Mouse (Mus musculus) fat pad, adult 2 months (tissue): ENCODE results near the gene Gid8.

Experiments
- DNase-seq: peaks from one replicate; pipeline ENCODE4 v3.0.0-alpha.2; 2011; ENCODE audit warnings: low read depth, low spot score; ENCODE audit errors: extremely low read depth

The Gid8 gene

DNA sequence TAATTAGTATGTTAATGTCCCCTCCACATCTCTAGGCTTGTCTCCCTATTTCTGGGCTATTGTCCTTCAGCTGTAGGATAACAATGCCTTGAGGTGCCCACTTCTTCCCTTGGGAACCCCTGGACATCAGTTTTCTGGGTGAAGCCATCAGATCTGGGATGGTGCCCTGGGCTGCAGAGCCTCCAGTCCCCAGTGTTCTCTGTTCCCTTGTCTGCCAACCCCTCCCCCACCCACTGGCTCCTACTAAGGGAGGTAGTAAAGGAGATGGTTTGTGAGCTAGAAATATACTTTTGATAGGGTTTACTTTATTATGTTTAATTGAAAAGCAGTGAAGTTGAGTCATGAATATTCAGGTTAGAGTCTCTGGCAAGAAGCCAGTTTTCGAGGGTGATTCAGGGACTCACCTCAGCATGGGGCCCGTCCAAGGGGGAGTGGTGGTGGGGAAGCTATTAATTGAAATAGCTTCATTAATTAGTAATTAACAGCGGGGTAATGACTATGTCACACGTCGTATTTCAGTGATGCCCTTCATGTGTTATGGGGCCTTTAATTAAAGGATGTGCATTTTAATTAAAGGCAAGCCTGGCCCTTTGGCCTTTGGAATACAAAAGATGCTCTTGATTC lies 36.8 kb downstream of the Gid8 start:
- no peak for DNase-seq

DNA sequence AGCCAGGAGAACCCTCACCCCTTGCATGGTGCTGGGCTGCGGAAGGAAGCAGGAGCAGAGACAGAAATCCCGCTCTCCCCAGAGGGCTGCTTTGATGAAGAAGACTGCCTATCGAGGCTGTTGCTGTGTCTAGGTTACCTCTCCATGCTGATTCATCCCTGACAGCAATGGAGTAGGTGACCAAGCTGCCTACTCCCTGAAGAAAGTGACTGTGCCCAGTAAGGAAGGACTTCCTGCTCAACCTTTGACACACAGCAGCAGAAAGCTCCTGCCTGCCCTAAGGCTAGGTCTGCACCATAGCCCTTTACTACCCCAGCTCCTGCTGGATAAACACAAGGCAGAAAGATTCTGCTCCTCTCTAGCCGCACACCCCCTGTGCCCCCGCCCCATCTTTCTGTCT lies 39.0 kb downstream of the Gid8 start:
- no peak for DNase-seq

DNA sequence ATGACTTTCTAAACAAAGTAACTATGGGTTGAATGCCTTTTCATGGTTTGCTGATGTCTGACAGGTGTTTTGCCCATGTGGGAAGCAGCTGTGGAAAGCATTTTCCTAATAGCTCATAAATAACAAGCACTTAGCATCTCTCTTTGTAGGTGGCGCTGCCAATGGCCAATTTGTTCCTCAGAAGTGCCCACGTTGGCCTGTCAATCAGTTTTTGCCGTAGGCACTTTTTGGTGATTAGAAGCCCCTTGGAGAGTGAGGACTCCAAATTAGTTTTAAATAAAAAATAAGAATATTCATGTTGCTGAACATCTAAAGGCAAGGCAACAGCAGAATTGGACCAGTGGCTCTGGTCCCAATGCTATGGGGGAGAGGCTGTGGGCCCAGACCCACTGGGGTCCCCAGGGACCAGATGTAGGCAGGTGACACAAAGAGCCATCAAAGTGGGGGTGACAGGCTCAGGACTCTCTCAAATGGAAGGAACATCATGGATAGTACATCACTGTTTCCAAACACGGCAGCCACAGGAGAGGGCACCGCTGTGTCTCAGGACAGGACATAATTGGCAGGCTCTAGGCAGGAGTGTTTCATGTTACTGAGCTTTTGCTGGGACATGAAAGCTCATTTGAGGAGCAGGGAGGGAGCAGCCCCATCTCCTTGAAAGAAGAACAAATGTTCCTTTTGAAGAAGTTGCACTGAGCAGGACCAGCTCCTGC lies 45.2 kb downstream of the Gid8 start:
- DNase-seq, result no peak

DNA sequence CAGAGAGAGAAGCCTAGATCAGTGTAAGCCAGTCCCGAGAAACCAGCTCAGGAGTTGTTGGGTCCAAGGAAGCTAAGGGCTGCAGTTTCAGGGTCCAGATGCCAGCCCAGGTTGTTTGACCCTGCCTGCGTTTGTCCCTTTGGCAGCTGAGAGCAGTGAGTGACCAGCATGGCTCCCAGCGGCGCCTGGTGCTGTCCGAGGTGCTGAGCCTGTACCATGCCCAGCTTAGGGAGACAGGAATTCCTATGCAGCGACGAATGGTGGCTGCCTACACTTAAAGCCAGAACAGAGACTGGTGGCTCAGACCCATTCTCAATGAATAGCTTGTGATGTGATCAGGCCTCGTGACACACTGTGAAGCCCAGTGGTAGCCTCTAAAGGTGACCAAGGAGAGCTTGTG lies 46.0 kb downstream of the Gid8 start:
- DNase-seq, result no peak

DNA sequence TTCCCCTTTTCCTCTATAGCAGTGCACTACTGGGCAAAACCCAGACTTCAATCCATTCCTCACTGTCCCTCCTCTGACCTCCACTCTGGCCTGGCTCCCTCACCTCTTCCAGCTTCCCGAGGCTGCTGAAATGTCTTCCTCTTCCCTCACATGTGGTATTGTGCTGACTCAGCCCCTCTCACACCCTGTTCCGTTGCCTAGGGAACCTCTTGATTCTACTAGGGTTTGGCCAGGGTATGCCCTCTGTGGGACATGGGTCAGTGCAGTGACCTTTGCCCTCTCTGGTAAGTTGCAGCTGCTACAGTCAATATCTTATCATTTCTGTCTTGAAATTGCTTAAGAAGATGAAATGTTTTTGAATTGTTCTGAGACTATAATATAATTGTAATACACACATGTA lies 46.9 kb downstream of the Gid8 start:
- DNase-seq, result no peak

DNA sequence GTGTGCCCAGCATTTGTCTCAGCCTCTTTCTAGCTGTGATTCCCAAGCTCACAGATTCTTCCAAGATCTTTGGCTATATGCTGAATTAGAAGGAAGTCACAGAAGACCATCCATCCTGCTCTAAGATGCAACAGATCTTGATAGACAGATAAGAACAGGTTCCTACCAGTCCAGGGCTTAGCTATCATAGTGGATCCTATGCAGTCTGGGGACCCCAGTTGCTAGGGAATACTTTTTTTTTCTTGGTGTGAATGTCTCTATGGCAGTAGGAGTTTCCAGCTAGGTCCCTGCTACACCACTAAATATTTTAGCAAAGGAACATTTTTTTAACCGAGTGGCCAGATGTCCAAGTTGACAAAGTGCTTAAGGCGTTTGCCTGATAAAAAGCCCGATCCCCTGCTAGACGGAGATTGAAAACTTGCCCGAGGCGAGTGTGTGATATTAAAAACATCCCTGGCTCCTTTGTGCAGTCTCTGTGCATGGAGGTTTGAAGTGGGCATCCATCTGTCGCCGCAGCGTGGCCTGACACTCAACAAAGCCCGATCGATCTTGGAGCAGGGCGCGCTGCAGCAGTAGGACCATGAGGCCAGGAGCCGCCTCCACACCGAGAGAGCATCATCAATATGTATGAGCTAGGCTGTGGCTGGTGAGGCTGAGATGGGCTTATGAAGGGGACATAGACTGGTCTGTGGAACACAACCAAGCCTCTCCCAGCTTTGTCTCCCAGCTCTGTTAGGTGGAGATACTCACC lies 48.8 kb downstream of the Gid8 start:
- DNase-seq, result no peak

DNA sequence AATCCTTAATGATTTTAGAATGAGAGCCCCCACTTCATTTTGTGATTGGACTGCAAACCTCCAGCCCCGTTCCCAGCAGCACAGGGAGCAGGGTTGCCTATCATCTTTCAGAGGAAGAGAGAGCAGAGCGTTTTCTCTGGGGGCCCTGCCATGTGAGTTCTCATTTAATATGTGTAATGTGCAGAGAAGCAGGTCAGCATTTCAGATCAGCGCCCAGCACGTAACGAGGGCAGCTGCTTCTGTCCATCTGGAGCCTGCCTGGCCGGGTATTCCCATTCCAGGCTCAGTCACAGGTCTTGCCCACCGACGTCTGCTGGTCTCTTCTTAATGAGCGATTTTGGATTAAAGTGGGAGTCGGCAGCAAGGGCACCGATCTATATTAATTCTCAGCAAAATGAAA lies 55.1 kb downstream of the Gid8 start:
- DNase-seq, result no peak

DNA sequence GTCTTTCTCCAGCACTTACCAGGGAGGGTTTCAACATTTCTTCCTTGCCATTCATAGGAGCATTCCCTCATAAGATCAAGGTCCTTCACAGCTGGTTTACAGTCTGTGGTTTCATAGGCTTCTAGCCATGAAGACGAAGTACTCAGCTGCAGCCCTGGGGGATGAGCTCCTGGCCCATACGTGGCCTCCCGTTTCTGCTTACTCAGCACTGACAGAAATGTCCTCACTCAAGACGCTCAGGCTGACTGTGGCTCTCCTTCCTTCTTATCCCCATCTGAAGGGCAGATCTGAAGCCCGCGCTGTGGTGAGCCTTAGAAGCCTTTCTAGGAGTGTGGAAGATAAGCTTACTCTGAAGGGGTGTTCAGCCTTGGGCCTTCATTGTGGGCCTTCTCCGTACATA lies 55.8 kb downstream of the Gid8 start:
- DNase-seq, result no peak
